Mouse (Mus musculus) liver, embryonic 14.5 days (tissue): ENCODE data around the gene Ssu72.

Experiments
- CTCF ChIP-seq: IDR thresholded peaks from 2 replicates; pipeline ENCODE4 v1.5.1; 2016; ENCODE audit warnings: antibody characterized with exemption, low read depth, control low read depth
- EP300 ChIP-seq: IDR thresholded peaks from 2 replicates; pipeline ENCODE4 v1.6.1; 2016; ENCODE audit warnings: antibody characterized with exemption, low read depth

GRCm38 (mm10) chr4:155694482-155695401 lies 9.9 kb upstream of the Ssu72 start:
- TF ChIP-seq CTCF (peak; percentile 11; the same call in 1 of the 2 replicates), EP300 (no peak)
